Mouse (Mus musculus): ENCODE measurements around the gene Usp17ld. TPM values are rescaled to one million over a fixed set of nuclear protein-coding genes. Genes with fewer than 3 reads are reported as not detected.
"Not testable (repeated sequence)": the region's sequence is repeated elsewhere in the genome, so short reads cannot be mapped to it uniquely, and the experiment has no call there.

Usp17ld gene
- polyA plus RNA-seq (2016; fragmentation: Nextera tagmentation; extraction: Ambion mirVana): not detected in 2 replicates

- not testable (repeated sequence) for H3K9ac ChIP-seq; H3K4me2 ChIP-seq (replicated peaks); H3K27me3 ChIP-seq; ATAC-seq (ENCODE audit: low FRiP score); H3K36me3 ChIP-seq; H3K27ac ChIP-seq; H3K4me1 ChIP-seq; H3K9me3 ChIP-seq (replicated peaks); H3K4me3 ChIP-seq
Observed at GRCm38 (mm10) chr7:103252405-103252804, at the start of gene Usp17ld. Gene Usp17ld, minus strand, starts transcription at chr7:103252505.

DNA sequence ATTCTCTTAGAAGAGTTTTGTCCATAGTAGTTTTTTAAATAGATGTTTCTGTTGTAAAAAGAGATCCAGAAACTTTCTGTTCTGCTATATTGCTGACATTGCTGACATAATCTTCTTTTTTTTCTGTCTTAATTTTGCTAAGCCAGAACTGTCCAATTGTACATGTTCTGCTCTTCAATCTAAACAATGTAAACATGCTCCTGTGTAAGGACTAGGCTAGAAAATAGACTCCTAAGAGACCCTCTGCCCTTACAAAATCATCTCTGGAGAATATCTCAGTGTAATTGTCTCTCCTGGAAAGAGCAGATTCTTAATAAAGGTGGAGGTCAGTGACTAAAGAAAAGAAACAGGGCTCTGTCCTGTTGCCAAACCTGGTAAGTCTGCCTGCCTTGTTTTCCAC, 35.6 kb downstream of the Usp17ld start, which contains the start of gene Olfr594:
Olfr594 (plus strand) TSS at position 301 of the 400 bp plus-strand sequence.
- no peak within 1 kb of the TSS for H3K27ac ChIP-seq
- no peak for ATAC-seq (ENCODE audit: low FRiP score)
- H3K27me3 ChIP-seq: no peaks in the 10 kb centered on the region
- no peaks in the 10 kb centered on the region for H3K9me3 ChIP-seq (replicated peaks)
- H3K36me3 ChIP-seq: no peaks in the 10 kb centered on the region
- H3K4me3 ChIP-seq: no peak within 1 kb of the TSS
- no peak within 1 kb of the TSS for H3K9ac ChIP-seq
- no peak within 1 kb of the TSS for H3K4me2 ChIP-seq (replicated peaks)
- no peaks in the 10 kb centered on the region for H3K4me1 ChIP-seq

DNA sequence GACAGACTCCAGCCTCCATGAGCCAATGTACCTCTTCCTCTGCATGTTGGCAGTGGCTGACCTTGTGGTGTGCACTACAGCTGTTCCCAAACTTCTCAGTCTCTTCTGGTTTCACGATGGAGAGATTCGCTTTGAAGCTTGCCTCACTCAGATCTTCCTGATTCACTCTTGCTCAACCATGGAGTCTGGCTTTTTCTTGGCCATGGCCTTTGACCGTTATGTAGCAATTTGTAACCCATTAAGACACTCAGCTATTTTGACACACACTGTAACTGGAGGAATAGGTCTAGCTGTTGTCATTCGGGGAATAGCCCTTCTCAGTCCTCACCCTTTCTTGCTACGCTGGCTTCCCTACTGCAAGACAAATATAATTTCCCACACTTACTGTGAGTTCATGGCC, 40.3 kb downstream of the Usp17ld start:
- not testable (repeated sequence) for H3K27me3 ChIP-seq; H3K27ac ChIP-seq; H3K36me3 ChIP-seq; ATAC-seq (ENCODE audit: low FRiP score); H3K4me2 ChIP-seq (replicated peaks); H3K4me1 ChIP-seq; H3K9ac ChIP-seq; H3K4me3 ChIP-seq; H3K9me3 ChIP-seq (replicated peaks)
- WGBS: 92% methylated on average over 5 of the region's 5 CpGs

DNA sequence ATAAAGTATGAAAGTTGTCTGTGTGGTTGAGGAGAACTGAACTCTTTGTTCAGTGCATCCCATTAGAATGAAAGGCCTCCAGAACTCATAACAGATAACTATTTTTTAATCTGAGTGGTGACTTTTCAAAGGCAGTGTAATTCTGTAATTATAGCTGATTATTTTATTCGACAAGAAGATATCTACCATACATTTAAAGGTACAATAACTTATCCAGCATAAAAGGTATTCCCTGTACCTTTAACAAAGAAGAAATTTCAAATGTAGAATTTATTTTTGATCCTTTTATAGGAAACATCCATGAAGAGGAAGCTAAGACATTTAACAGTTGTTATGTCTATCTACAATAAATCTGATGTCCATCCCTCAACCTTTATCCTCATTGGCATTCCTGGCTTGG, 40.7 kb downstream of the Usp17ld start, which contains the start of gene Olfr593:
Olfr593 (plus strand) TSS at position 301 of the 400 bp plus-strand sequence.
- no peaks in the 10 kb centered on the region for H3K27me3 ChIP-seq
- H3K4me1 ChIP-seq: no peaks in the 10 kb centered on the region
- no peaks in the 10 kb centered on the region for H3K36me3 ChIP-seq
- no peak for ATAC-seq (ENCODE audit: low FRiP score)
- no peak within 1 kb of the TSS for H3K4me2 ChIP-seq (replicated peaks)
- no peak within 1 kb of the TSS for H3K4me3 ChIP-seq
- H3K9ac ChIP-seq: no peak within 1 kb of the TSS
- H3K9me3 ChIP-seq (replicated peaks): no peaks in the 10 kb centered on the region
- H3K27ac ChIP-seq: no peak within 1 kb of the TSS
- WGBS: 80% methylated on average over 1 of the region's 1 CpGs

Small RNAs within 50 kb of the gene (microRNA-seq; reads per million reads assigned to microRNA genes)
- not detected for gene Gm23550
- not detected for gene Gm25171

Other genes with a start within 250 kb of the Usp17ld start
- gene Olfr582, start 214.5 kb downstream of the Usp17ld start, polyA plus RNA-seq (2016; fragmentation: Nextera tagmentation; extraction: Ambion mirVana): not detected in 2 replicates
- not detected in 2 replicates for gene Olfr583, start 201.2 kb downstream of the Usp17ld start, polyA plus RNA-seq (2016; fragmentation: Nextera tagmentation; extraction: Ambion mirVana)
- not detected in 2 replicates for gene Olfr584, start 170.6 kb downstream of the Usp17ld start, polyA plus RNA-seq (2016; fragmentation: Nextera tagmentation; extraction: Ambion mirVana)
- not detected in 2 replicates for gene Olfr585, start 154.8 kb downstream of the Usp17ld start, polyA plus RNA-seq (2016; fragmentation: Nextera tagmentation; extraction: Ambion mirVana)
- not detected in 2 replicates for gene Olfr586, start 126.9 kb downstream of the Usp17ld start, polyA plus RNA-seq (2016; fragmentation: Nextera tagmentation; extraction: Ambion mirVana)
- gene Olfr588-ps1, start 111.6 kb downstream of the Usp17ld start, polyA plus RNA-seq (2016; fragmentation: Nextera tagmentation; extraction: Ambion mirVana): not detected in 2 replicates
- not detected in 2 replicates for gene Olfr589, start 96.1 kb downstream of the Usp17ld start, polyA plus RNA-seq (2016; fragmentation: Nextera tagmentation; extraction: Ambion mirVana)
- gene Olfr591, start 74.2 kb downstream of the Usp17ld start, polyA plus RNA-seq (2016; fragmentation: Nextera tagmentation; extraction: Ambion mirVana): not detected in 2 replicates
- gene Olfr592, start 67.7 kb downstream of the Usp17ld start, polyA plus RNA-seq (2016; fragmentation: Nextera tagmentation; extraction: Ambion mirVana): not detected in 2 replicates
- not detected in 2 replicates for gene Olfr593, start 40.6 kb downstream of the Usp17ld start, polyA plus RNA-seq (2016; fragmentation: Nextera tagmentation; extraction: Ambion mirVana)
- not detected in 2 replicates for gene Olfr594, start 35.5 kb downstream of the Usp17ld start, polyA plus RNA-seq (2016; fragmentation: Nextera tagmentation; extraction: Ambion mirVana)
- not detected in 2 replicates for gene Olfr596, start 53.1 kb upstream of the Usp17ld start, polyA plus RNA-seq (2016; fragmentation: Nextera tagmentation; extraction: Ambion mirVana)
- not detected in 2 replicates for gene Olfr597, start 63.8 kb upstream of the Usp17ld start, polyA plus RNA-seq (2016; fragmentation: Nextera tagmentation; extraction: Ambion mirVana)
- not detected in 2 replicates for gene Olfr598, start 71.1 kb upstream of the Usp17ld start, polyA plus RNA-seq (2016; fragmentation: Nextera tagmentation; extraction: Ambion mirVana)
- gene Olfr599, start 83.4 kb upstream of the Usp17ld start, polyA plus RNA-seq (2016; fragmentation: Nextera tagmentation; extraction: Ambion mirVana): not detected in 2 replicates
- gene Olfr600, start 97.2 kb upstream of the Usp17ld start, polyA plus RNA-seq (2016; fragmentation: Nextera tagmentation; extraction: Ambion mirVana): not detected in 2 replicates
- gene Olfr601, start 110.2 kb upstream of the Usp17ld start, polyA plus RNA-seq (2016; fragmentation: Nextera tagmentation; extraction: Ambion mirVana): not detected in 2 replicates
- not detected in 2 replicates for gene Olfr603, start 133.7 kb upstream of the Usp17ld start, polyA plus RNA-seq (2016; fragmentation: Nextera tagmentation; extraction: Ambion mirVana)
- not detected in 2 replicates for gene Usp17lc, start 162.6 kb upstream of the Usp17ld start, polyA plus RNA-seq (2016; fragmentation: Nextera tagmentation; extraction: Ambion mirVana)
- not detected in 2 replicates for gene Olfr605, start 192.9 kb upstream of the Usp17ld start, polyA plus RNA-seq (2016; fragmentation: Nextera tagmentation; extraction: Ambion mirVana)
- not detected in 2 replicates for gene Olfr606, start 196.5 kb upstream of the Usp17ld start, polyA plus RNA-seq (2016; fragmentation: Nextera tagmentation; extraction: Ambion mirVana)
- not detected in 2 replicates for gene Olfr607, start 211.6 kb upstream of the Usp17ld start, polyA plus RNA-seq (2016; fragmentation: Nextera tagmentation; extraction: Ambion mirVana)
- not detected in 2 replicates for gene Olfr608, start 217.4 kb upstream of the Usp17ld start, polyA plus RNA-seq (2016; fragmentation: Nextera tagmentation; extraction: Ambion mirVana)
- gene Olfr609, start 245.6 kb upstream of the Usp17ld start, polyA plus RNA-seq (2016; fragmentation: Nextera tagmentation; extraction: Ambion mirVana): not detected in 2 replicates